ENCODE assay signal across 26 mouse cellular contexts in the genomic region with DNA sequence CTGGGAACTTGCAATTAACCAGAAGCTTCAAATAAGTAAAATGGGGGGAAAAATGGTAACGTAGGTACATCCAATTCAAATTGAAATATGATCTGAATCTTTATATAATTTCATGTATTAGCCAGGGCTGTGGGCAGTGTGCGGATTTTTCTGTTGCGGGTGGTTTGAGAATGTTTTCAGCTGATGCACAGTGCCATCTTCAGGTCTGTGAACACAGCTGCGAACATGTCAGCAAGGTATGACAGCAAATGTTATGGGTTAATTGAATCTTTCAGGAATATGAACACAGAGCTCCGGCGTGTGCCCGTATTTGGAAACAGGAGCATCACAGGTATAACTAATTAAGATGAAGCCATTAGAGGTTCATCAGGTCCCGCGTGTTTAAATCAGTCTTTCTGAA. TPM values are rescaled to one million over a fixed set of nuclear protein-coding genes. Genes with fewer than 3 reads are reported as not detected.
DNase-seq lines count a peak whose midpoint lies in the region; ATAC-seq and TF ChIP-seq lines count a peak whose summit lies in the region.
"Had no signal": no experiment of that assay in that cellular context is flagged by ENCODE, and none has a peak within 500 bp of the region (broad histone marks: within the 10 kb centered on the region; RNA-seq: fewer than 3 reads in every experiment).

No protein-coding gene starts in this region.

- 79% methylated on average over 9 of the region's 9 CpGs for WGBS in intestine, postnatal 0 days
- 79% methylated on average over 9 of the region's 9 CpGs for WGBS in intestine, embryonic 16.5 days

- H3K9ac ChIP-seq in intestine, postnatal 0 days (ENCODE audit: low read depth, low read length) = no peak overlapping the region
- H3K9ac ChIP-seq in intestine, embryonic 16.5 days (ENCODE audit: low read depth, low read length) = no peak overlapping the region
- no peak overlapping the region for H3K9ac ChIP-seq in ES-Bruce4 (ENCODE audit: low read depth, poor library complexity, severe bottlenecking)
- H3K9ac ChIP-seq: forebrain, postnatal 0 days; hindbrain, embryonic 12.5 days had no signal

- H3K36me3 ChIP-seq in intestine, postnatal 0 days (ENCODE audit: control insufficient read depth, insufficient read depth) = no peaks in the 10 kb centered on the region
- H3K36me3 ChIP-seq in intestine, embryonic 16.5 days (ENCODE audit: control insufficient read depth, insufficient read depth, low read length) = no peaks in the 10 kb centered on the region
- H3K36me3 ChIP-seq in ES-Bruce4 (ENCODE audit: control insufficient read depth, insufficient read depth, low read length, poor library complexity, severe bottlenecking) = no peaks in the 10 kb centered on the region
- H3K36me3 ChIP-seq: forebrain, embryonic 10.5 days; G1E; hindbrain, embryonic 12.5 days; limb, embryonic 10.5 days had no signal

- H3K9me3 ChIP-seq in intestine, postnatal 0 days (ENCODE audit: control insufficient read depth) = no peaks in the 10 kb centered on the region
- no peaks in the 10 kb centered on the region for H3K9me3 ChIP-seq in intestine, embryonic 16.5 days (ENCODE audit: control insufficient read depth, low read length)
- H3K9me3 ChIP-seq in ES-Bruce4 (replicated peaks; ENCODE audit: control insufficient read depth, insufficient read depth, low read length, poor library complexity, severe bottlenecking) = no peaks in the 10 kb centered on the region
- H3K9me3 ChIP-seq: hindbrain, embryonic 12.5 days; limb, embryonic 10.5 days had no signal

- no peaks in the 10 kb centered on the region for H3K27me3 ChIP-seq in intestine, postnatal 0 days (replicated peaks; ENCODE audit: control insufficient read depth, insufficient read depth, low read length)
- no peaks in the 10 kb centered on the region for H3K27me3 ChIP-seq in intestine, embryonic 16.5 days (replicated peaks; ENCODE audit: control insufficient read depth, insufficient read depth, low read length)
- no peaks in the 10 kb centered on the region for H3K27me3 ChIP-seq in ES-Bruce4 (ENCODE audit: control insufficient read depth, insufficient read depth, low read length, poor library complexity, severe bottlenecking)
- H3K27me3 ChIP-seq: hindbrain, embryonic 12.5 days had no signal

- H3K4me1 ChIP-seq in intestine, postnatal 0 days (replicated peaks; ENCODE audit: control insufficient read depth, insufficient read depth, low read length) = no peaks in the 10 kb centered on the region
- H3K4me1 ChIP-seq in intestine, embryonic 16.5 days (ENCODE audit: control insufficient read depth, insufficient read depth, low read length) = no peaks in the 10 kb centered on the region
- H3K4me1 ChIP-seq in ES-Bruce4 (ENCODE audit: control insufficient read depth, insufficient read depth, low read length) = peaks cover 3% of the 10 kb centered on the region
- H3K4me1 ChIP-seq: hindbrain, embryonic 12.5 days; limb, embryonic 10.5 days had no signal

- no peak overlapping the region for H3K4me3 ChIP-seq in intestine, postnatal 0 days (ENCODE audit: low read depth, low read length)
- H3K4me3 ChIP-seq in intestine, embryonic 16.5 days (ENCODE audit: low read length) = no peak overlapping the region
- no peak overlapping the region for H3K4me3 ChIP-seq in ES-Bruce4 (ENCODE audit: low read depth, low read length)
- H3K4me3 ChIP-seq: forebrain, embryonic 10.5 days; hindbrain, embryonic 12.5 days; limb, embryonic 10.5 days had no signal

- TF ChIP-seq POLR2A in ES-Bruce4 (IDR thresholded peaks at IDR 0.05; ENCODE audit: insufficient read depth, low read length) = no peak

- no peak overlapping the region for H3K4me2 ChIP-seq in intestine, postnatal 0 days (replicated peaks; ENCODE audit: low read depth)
- no peak overlapping the region for H3K4me2 ChIP-seq in intestine, embryonic 16.5 days (ENCODE audit: low read depth, low read length)
- H3K4me2 ChIP-seq: hindbrain, embryonic 12.5 days; liver, embryonic 11.5 days had no signal

- H3K27ac ChIP-seq in intestine, postnatal 0 days (ENCODE audit: low read depth, low read length) = no peak overlapping the region
- H3K27ac ChIP-seq in intestine, embryonic 16.5 days (ENCODE audit: low read length) = no peak overlapping the region
- no peak overlapping the region for H3K27ac ChIP-seq in ES-Bruce4 (ENCODE audit: insufficient read depth, low read length)
- H3K27ac ChIP-seq: forebrain, embryonic 10.5 days; hindbrain, embryonic 12.5 days; limb, embryonic 10.5 days had no signal

- intact Hi-C loops in left cerebral cortex, postnatal 25 days (cut with DNase I) = loop anchor here (10.0 kb wide), 1 partner anchor 702 kb away; no protein-coding TSS in a partner anchor

- peak; percentile 15; the same call in 1 of the 2 replicates for TF ChIP-seq CTCF in intestine, postnatal 0 days (IDR thresholded peaks at IDR 0.05; ENCODE audit: low read depth)
- peak; percentile 42 for TF ChIP-seq CTCF in ES-Bruce4 (IDR thresholded peaks at IDR 0.05; ENCODE audit: low read depth, low read length)

- no peak for ATAC-seq in intestine, postnatal 0 days
- no peak for ATAC-seq in intestine, embryonic 16.5 days
- ATAC-seq: forebrain, postnatal 0 days; inflammation-experienced regulatory T-cells, adult 6 months had no signal

- peak; percentile 28 for DNase-seq in 3T3-L1 (ENCODE audit: low read depth, low spot score)
- peak; percentile 44 for DNase-seq in brain, adult 2 months (ENCODE audit: low read depth, low spot score)
- no peak for DNase-seq in left cerebral cortex, postnatal 25 days (ENCODE audit: low spot score in 2 of 2)
- no peak for DNase-seq in right cerebral cortex, postnatal 4 days
- DNase-seq: adrenal gland, adult 2 months; cerebellum, postnatal 25 days; forebrain, postnatal 0 days; heart, postnatal 10 days; kidney, adult 9 months; lung, adult 2 months; lung, postnatal 36 days; thymus, adult 2 months had no signal

- TF ChIP-seq EP300 in ES-Bruce4 (IDR thresholded peaks at IDR 0.05; ENCODE audit: insufficient read depth, low read depth, low read length) = no peak

RNA-seq across cellular contexts. Expression of a gene that starts 0.6 kb away (rescaled TPM):
- polyA plus RNA-seq in intestine, postnatal 0 days (2015; fragmentation: Nextera tagmentation; extraction: Ambion mirVana) = not detected in 2 replicates
- not detected in 2 replicates for polyA plus RNA-seq in intestine, embryonic 16.5 days (2015; fragmentation: Nextera tagmentation; extraction: Ambion mirVana)
- not detected in 2 replicates for polyA plus RNA-seq in ES-Bruce4 (2011; ENCODE audit: insufficient read depth, insufficient read length, low read depth, missing spikeins)
- total RNA-seq in left cerebral cortex, postnatal 25 days (2021) = not detected
- total RNA-seq: adrenal gland, adult 2 months; forebrain, postnatal 0 days; G1E; gastrocnemius, adult 18-20 months; gastrocnemius, postnatal 4 days; heart, postnatal 10 days; layer of hippocampus, postnatal 25 days had no signal
- polyA plus RNA-seq: adrenal gland, adult 2 months; C2C12; forebrain, embryonic 10.5 days; forebrain, postnatal 0 days; G1E; hindbrain, embryonic 12.5 days; inflammation-experienced regulatory T-cells, adult 6 months; large intestine, adult 2 months; limb, embryonic 10.5 days; liver, embryonic 11.5 days; lung, adult 2 months; thymus, adult 2 months had no signal

RNA-seq across cellular contexts. Expression of a gene that starts 31.6 kb away (rescaled TPM):
- 0.47 TPM in 1 of 2 replicates, not detected in the other for polyA plus RNA-seq in intestine, postnatal 0 days (2015; fragmentation: Nextera tagmentation; extraction: Ambion mirVana)
- 1.5 and 1.7 TPM in 2 replicates for polyA plus RNA-seq in intestine, embryonic 16.5 days (2015; fragmentation: Nextera tagmentation; extraction: Ambion mirVana)
- 5.4 and 8.5 TPM in 2 replicates for polyA plus RNA-seq in ES-Bruce4 (2011; ENCODE audit: insufficient read depth, insufficient read length, low read depth, missing spikeins)
- total RNA-seq in left cerebral cortex, postnatal 25 days (2021) = 10 to 100 TPM; 11.8 to 12.8 TPM
- total RNA-seq: G1E had no signal
- polyA plus RNA-seq: adrenal gland, adult 2 months; C2C12; G1E; inflammation-experienced regulatory T-cells, adult 6 months had no signal

RNA-seq across cellular contexts. Expression of a gene that starts 49.0 kb away (rescaled TPM):
- polyA plus RNA-seq in intestine, postnatal 0 days (2015; fragmentation: Nextera tagmentation; extraction: Ambion mirVana) = 2.3 and 2.8 TPM in 2 replicates
- 4.8 and 5.7 TPM in 2 replicates for polyA plus RNA-seq in intestine, embryonic 16.5 days (2015; fragmentation: Nextera tagmentation; extraction: Ambion mirVana)
- polyA plus RNA-seq in ES-Bruce4 (2011; ENCODE audit: insufficient read depth, insufficient read length, low read depth, missing spikeins) = 4.8 and 5.5 TPM in 2 replicates
- total RNA-seq in left cerebral cortex, postnatal 25 days (2021) = 1 to 10 TPM; 6.7 TPM
- polyA plus RNA-seq: adrenal gland, adult 2 months had no signal

Comparison
In these comparisons a context has a peak if more than half of its experiments do, and no peak if none do; other contexts are left out.
1. DNase-seq: peak in 3T3-L1 (single experiment) and brain, adult 2 months (single experiment); none in left cerebral cortex, postnatal 25 days (0 of 2) and right cerebral cortex, postnatal 4 days (single experiment).